8 mouse cellular contexts compared by ENCODE assay signal in genomic region chr5:137074191-137074651, GRCm38 (mm10). TPM values are rescaled to one million over a fixed set of nuclear protein-coding genes. Genes with fewer than 3 reads are reported as not detected.
A peak's percentile ranks its signal among the peaks of the same experiment; 100 is the strongest.
DNase-seq lines count a peak whose midpoint lies in the region; ATAC-seq and TF ChIP-seq lines count a peak whose summit lies in the region.

No protein-coding gene starts in this region.

- 58% methylated on average over 6 of the region's 6 CpGs for WGBS in liver, postnatal 0 days (ENCODE audit: insufficient replicate concordance)
- 41% methylated on average over 6 of the region's 6 CpGs for WGBS in liver, embryonic 11.5 days
- WGBS in embryonic facial prominence, embryonic 10.5 days = 32% methylated on average over 6 of the region's 6 CpGs
- WGBS in heart, embryonic 10.5 days = 26% methylated on average over 6 of the region's 6 CpGs
- 32% methylated on average over 6 of the region's 6 CpGs for WGBS in hindbrain, embryonic 11.5 days

- no peak overlapping the region for H3K4me2 ChIP-seq in liver, postnatal 0 days (ENCODE audit: low read depth, low read length)
- H3K4me2 ChIP-seq in liver, embryonic 11.5 days = no peak overlapping the region
- no peak overlapping the region for H3K4me2 ChIP-seq in hindbrain, embryonic 11.5 days (replicated peaks; ENCODE audit: low read depth, low read length)

- no peaks in the 10 kb centered on the region for H3K9me3 ChIP-seq in liver, postnatal 0 days (ENCODE audit: low read length)
- H3K9me3 ChIP-seq in liver, embryonic 11.5 days (ENCODE audit: control insufficient read depth, low read length) = no peaks in the 10 kb centered on the region
- no peaks in the 10 kb centered on the region for H3K9me3 ChIP-seq in embryonic facial prominence, embryonic 10.5 days
- no peaks in the 10 kb centered on the region for H3K9me3 ChIP-seq in heart, embryonic 10.5 days
- no peaks in the 10 kb centered on the region for H3K9me3 ChIP-seq in hindbrain, embryonic 11.5 days (ENCODE audit: control insufficient read depth, low read length)

- H3K4me1 ChIP-seq in liver, postnatal 0 days (ENCODE audit: insufficient read depth) = peaks cover 45% of the 10 kb centered on the region
- H3K4me1 ChIP-seq in liver, embryonic 11.5 days (replicated peaks; ENCODE audit: control insufficient read depth, insufficient read depth, low read length) = peaks cover 30% of the 10 kb centered on the region
- H3K4me1 ChIP-seq in embryonic facial prominence, embryonic 10.5 days = peaks cover 56% of the 10 kb centered on the region
- peaks cover 62% of the 10 kb centered on the region for H3K4me1 ChIP-seq in heart, embryonic 10.5 days
- H3K4me1 ChIP-seq in hindbrain, embryonic 11.5 days (replicated peaks; ENCODE audit: control insufficient read depth, insufficient read depth, low read length) = no peaks in the 10 kb centered on the region

- no peak for TF ChIP-seq EP300 in liver, postnatal 0 days (IDR thresholded peaks at IDR 0.05; ENCODE audit: low read depth)

- ATAC-seq in liver, postnatal 0 days = no peak
- no peak for ATAC-seq in liver, embryonic 11.5 days (replicated peaks; ENCODE audit: low FRiP score)
- ATAC-seq in hindbrain, embryonic 11.5 days (ENCODE audit: low FRiP score) = no peak

- no peak overlapping the region for H3K4me3 ChIP-seq in liver, postnatal 0 days (ENCODE audit: low read depth, low read length)
- no peak overlapping the region for H3K4me3 ChIP-seq in liver, embryonic 11.5 days (ENCODE audit: low read depth, low read length)
- H3K4me3 ChIP-seq in embryonic facial prominence, embryonic 10.5 days = no peak overlapping the region
- H3K4me3 ChIP-seq in heart, embryonic 10.5 days = no peak overlapping the region
- H3K4me3 ChIP-seq in hindbrain, embryonic 11.5 days (ENCODE audit: low read depth, low read length) = no peak overlapping the region

- 0 out of 2 replicates have a peak, but pooled peaks cover 6% of the 10 kb centered on the region for H3K36me3 ChIP-seq in liver, postnatal 0 days (replicated peaks; ENCODE audit: insufficient read depth, low read length)
- H3K36me3 ChIP-seq in liver, embryonic 11.5 days (ENCODE audit: control insufficient read depth, insufficient read depth, low read length) = no peaks in the 10 kb centered on the region
- no peaks in the 10 kb centered on the region for H3K36me3 ChIP-seq in embryonic facial prominence, embryonic 10.5 days (replicated peaks)
- H3K36me3 ChIP-seq in heart, embryonic 10.5 days = no peaks in the 10 kb centered on the region
- no peaks in the 10 kb centered on the region for H3K36me3 ChIP-seq in hindbrain, embryonic 11.5 days (ENCODE audit: control insufficient read depth, insufficient read depth, low read length)

- no peaks in the 10 kb centered on the region for H3K27me3 ChIP-seq in liver, postnatal 0 days (ENCODE audit: insufficient read depth, low read length)
- no peaks in the 10 kb centered on the region for H3K27me3 ChIP-seq in liver, embryonic 11.5 days (replicated peaks; ENCODE audit: control insufficient read depth, insufficient read depth, low read length)
- no peaks in the 10 kb centered on the region for H3K27me3 ChIP-seq in embryonic facial prominence, embryonic 10.5 days (replicated peaks; ENCODE audit: low read depth, poor library complexity, severe bottlenecking)
- H3K27me3 ChIP-seq in heart, embryonic 10.5 days (ENCODE audit: insufficient read depth, poor library complexity, severe bottlenecking) = no peaks in the 10 kb centered on the region
- no peaks in the 10 kb centered on the region for H3K27me3 ChIP-seq in hindbrain, embryonic 11.5 days (ENCODE audit: control insufficient read depth, insufficient read depth, low read length)

- H3K9ac ChIP-seq in liver, postnatal 0 days (replicated peaks) = no peak overlapping the region
- no peak overlapping the region for H3K9ac ChIP-seq in liver, embryonic 11.5 days (ENCODE audit: low read depth, low read length)
- H3K9ac ChIP-seq in hindbrain, embryonic 11.5 days (ENCODE audit: low read depth, low read length) = no peak overlapping the region

- DNase-seq in liver, postnatal 0 days = no peak
- no peak for DNase-seq in liver, embryonic 11.5 days (ENCODE audit: low spot score)
- DNase-seq in embryonic facial prominence, embryonic 10.5 days (ENCODE audit: low spot score) = peak; percentile 11
- no peak for DNase-seq in heart, embryonic 10.5 days (ENCODE audit: low spot score)
- peak; percentile 42 to 64 for DNase-seq in lung, postnatal 4 days
- no peak for DNase-seq in thymus, postnatal 25 days
- no peak for DNase-seq in thymus, postnatal 0 days (ENCODE audit: low spot score)
- DNase-seq in hindbrain, embryonic 11.5 days (ENCODE audit: low spot score) = no peak

- H3K27ac ChIP-seq in liver, postnatal 0 days (ENCODE audit: low read depth) = peak overlapping the region; percentile 30
- no peak overlapping the region; the same call in 1 of the 2 replicates for H3K27ac ChIP-seq in liver, embryonic 11.5 days (ENCODE audit: low read depth, low read length)
- no peak overlapping the region for H3K27ac ChIP-seq in embryonic facial prominence, embryonic 10.5 days (replicated peaks)
- peak overlapping the region; percentile 77 for H3K27ac ChIP-seq in heart, embryonic 10.5 days
- H3K27ac ChIP-seq in hindbrain, embryonic 11.5 days (ENCODE audit: low read depth, low read length) = no peak overlapping the region

- TF ChIP-seq CTCF in liver, postnatal 0 days (IDR thresholded peaks at IDR 0.05; ENCODE audit: low read depth) = no peak

RNA-seq across cellular contexts. Expression of gene Serpine1, which starts 2.2 kb away (rescaled TPM):
- polyA plus RNA-seq in liver, postnatal 0 days (2015; fragmentation: Nextera tagmentation; extraction: Ambion mirVana) = 0.23 and 0.25 TPM in 2 replicates
- polyA plus RNA-seq in liver, embryonic 11.5 days (2014; fragmentation: Nextera tagmentation; extraction: Ambion mirVana) = 0.09 and 0.15 TPM in 2 replicates
- 0.12 TPM in 1 of 2 replicates, not detected in the other for polyA plus RNA-seq in embryonic facial prominence, embryonic 10.5 days (2016; fragmentation: Nextera tagmentation; extraction: Ambion mirVana)
- polyA plus RNA-seq in heart, embryonic 10.5 days (2016; fragmentation: Nextera tagmentation; extraction: Ambion mirVana) = 0.07 and 0.51 TPM in 2 replicates
- polyA plus RNA-seq in thymus, postnatal 0 days (2015; fragmentation: Nextera tagmentation; extraction: Ambion mirVana) = 0.05 and 0.12 TPM in 2 replicates
- polyA plus RNA-seq in hindbrain, embryonic 11.5 days (2014; fragmentation: Nextera tagmentation; extraction: Ambion mirVana) = 0.27 and 0.37 TPM in 2 replicates

RNA-seq across cellular contexts. Expression of gene Ap1s1, which starts 28.3 kb away (rescaled TPM):
- 57.9 and 60.7 TPM in 2 replicates for polyA plus RNA-seq in liver, postnatal 0 days (2015; fragmentation: Nextera tagmentation; extraction: Ambion mirVana)
- polyA plus RNA-seq in liver, embryonic 11.5 days (2014; fragmentation: Nextera tagmentation; extraction: Ambion mirVana) = 163 and 175 TPM in 2 replicates
- polyA plus RNA-seq in embryonic facial prominence, embryonic 10.5 days (2016; fragmentation: Nextera tagmentation; extraction: Ambion mirVana) = 177 and 178 TPM in 2 replicates
- 177 and 178 TPM in 2 replicates for polyA plus RNA-seq in heart, embryonic 10.5 days (2016; fragmentation: Nextera tagmentation; extraction: Ambion mirVana)
- polyA plus RNA-seq in thymus, postnatal 0 days (2015; fragmentation: Nextera tagmentation; extraction: Ambion mirVana) = 135 and 145 TPM in 2 replicates
- 154 and 169 TPM in 2 replicates for polyA plus RNA-seq in hindbrain, embryonic 11.5 days (2014; fragmentation: Nextera tagmentation; extraction: Ambion mirVana)

RNA-seq across cellular contexts. Expression of gene Trim56, which starts 41.8 kb away (rescaled TPM):
- polyA plus RNA-seq in liver, postnatal 0 days (2015; fragmentation: Nextera tagmentation; extraction: Ambion mirVana) = 6.4 and 7.4 TPM in 2 replicates
- polyA plus RNA-seq in liver, embryonic 11.5 days (2014; fragmentation: Nextera tagmentation; extraction: Ambion mirVana) = 8.7 and 8.8 TPM in 2 replicates
- polyA plus RNA-seq in embryonic facial prominence, embryonic 10.5 days (2016; fragmentation: Nextera tagmentation; extraction: Ambion mirVana) = 3.7 and 3.8 TPM in 2 replicates
- polyA plus RNA-seq in heart, embryonic 10.5 days (2016; fragmentation: Nextera tagmentation; extraction: Ambion mirVana) = 6.4 and 7.4 TPM in 2 replicates
- polyA plus RNA-seq in thymus, postnatal 0 days (2015; fragmentation: Nextera tagmentation; extraction: Ambion mirVana) = 13.0 and 18.0 TPM in 2 replicates
- 5.5 and 7.1 TPM in 2 replicates for polyA plus RNA-seq in hindbrain, embryonic 11.5 days (2014; fragmentation: Nextera tagmentation; extraction: Ambion mirVana)

RNA-seq across cellular contexts. Expression of gene Vgf, which starts 48.0 kb away (rescaled TPM):
- polyA plus RNA-seq in liver, postnatal 0 days (2015; fragmentation: Nextera tagmentation; extraction: Ambion mirVana) = not detected in 2 replicates
- 0.07 TPM in 1 of 2 replicates, not detected in the other for polyA plus RNA-seq in liver, embryonic 11.5 days (2014; fragmentation: Nextera tagmentation; extraction: Ambion mirVana)
- 0.39 and 0.40 TPM in 2 replicates for polyA plus RNA-seq in embryonic facial prominence, embryonic 10.5 days (2016; fragmentation: Nextera tagmentation; extraction: Ambion mirVana)
- not detected in 2 replicates for polyA plus RNA-seq in heart, embryonic 10.5 days (2016; fragmentation: Nextera tagmentation; extraction: Ambion mirVana)
- 0.18 and 0.24 TPM in 2 replicates for polyA plus RNA-seq in thymus, postnatal 0 days (2015; fragmentation: Nextera tagmentation; extraction: Ambion mirVana)
- 0.14 and 1.2 TPM in 2 replicates for polyA plus RNA-seq in hindbrain, embryonic 11.5 days (2014; fragmentation: Nextera tagmentation; extraction: Ambion mirVana)

Comparison
In these comparisons a context has a peak if more than half of its experiments do, and no peak if none do; other contexts are left out.
1. H3K27ac ChIP-seq: peak in liver, postnatal 0 days (single experiment) and heart, embryonic 10.5 days (single experiment); none in liver, embryonic 11.5 days (single experiment), embryonic facial prominence, embryonic 10.5 days (single experiment) and hindbrain, embryonic 11.5 days (single experiment).
2. DNase-seq: peak in embryonic facial prominence, embryonic 10.5 days (single experiment) and lung, postnatal 4 days (2 of 2); none in liver, postnatal 0 days (single experiment), liver, embryonic 11.5 days (single experiment), heart, embryonic 10.5 days (single experiment), thymus, postnatal 25 days (single experiment), thymus, postnatal 0 days (single experiment) and hindbrain, embryonic 11.5 days (single experiment).